Mouse (Mus musculus) cortical plate, adult 2 months (tissue): ENCODE measurements around the gene Hoxd1.

ENCODE experiments used
- CTCF ChIP-seq: fragments of 200-500 bp; IDR thresholded peaks from 2 replicates; pipeline ENCODE4 v1.5.1; 2011; ENCODE audit warnings: mild to moderate bottlenecking, control low read depth, low read length; ENCODE audit not compliant: insufficient read depth; ENCODE audit errors: extremely low read depth
- POLR2A ChIP-seq: fragments of 200-500 bp; IDR thresholded peaks from 2 replicates; pipeline ENCODE4 v1.6.1; 2011; ENCODE audit warnings: mild to moderate bottlenecking, low read length, control low read depth; ENCODE audit not compliant: insufficient read depth; ENCODE audit errors: extremely low read depth

DNA sequence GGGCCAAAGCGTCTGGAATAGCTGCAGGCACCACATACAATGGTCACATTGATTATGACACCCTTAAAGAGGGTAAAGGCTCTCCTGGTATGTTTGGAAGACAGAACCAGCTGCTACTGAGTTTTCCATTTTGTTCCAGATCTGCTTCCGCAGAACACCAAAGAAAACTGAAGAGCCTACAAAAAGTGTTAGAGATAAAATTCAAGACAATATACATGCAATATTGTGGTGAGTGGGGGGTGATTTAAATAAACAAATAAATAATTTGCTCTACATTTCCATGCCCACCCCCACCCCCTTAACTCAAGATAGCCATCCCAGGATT is 23.3 kb upstream of the Hoxd1 start:
- no peak for TF ChIP-seq POLR2A
- no peak for TF ChIP-seq CTCF
